Mouse (Mus musculus): ENCODE results near the gene Slit3.

Slit3 gene

GRCm38 (mm10) chr11:35273416-35273815, 152.4 kb downstream of the Slit3 start:
- DNase-seq (ENCODE audit: low spot score in 2 of 2): no peak

DNA sequence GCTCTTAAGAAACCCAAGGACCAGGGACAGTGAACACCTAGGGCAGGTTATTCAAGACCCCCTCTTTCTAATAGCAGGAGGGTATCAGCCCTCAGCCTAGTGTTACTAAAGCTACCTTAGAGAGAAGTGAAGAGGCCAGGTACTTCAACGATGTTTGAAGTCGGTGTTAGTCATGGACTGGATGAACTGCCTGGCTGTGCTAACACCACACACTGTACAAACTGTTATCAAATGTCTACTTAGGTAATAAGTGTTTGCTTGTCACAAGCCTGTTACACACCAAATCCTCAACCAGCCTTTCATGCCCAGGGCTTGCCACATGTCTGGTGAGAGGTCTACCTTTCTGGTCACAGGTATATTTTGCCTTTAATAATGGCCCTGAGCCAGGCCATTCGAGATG, 153.0 kb downstream of the Slit3 start:
- DNase-seq (ENCODE audit: low spot score in 2 of 2): no peak

GRCm38 (mm10) chr11:35275300-35275699, 154.3 kb downstream of the Slit3 start:
- DNase-seq (ENCODE audit: low spot score in 2 of 2): peak in 1 of 2 experiments; percentile 27

- no peak for DNase-seq (ENCODE audit: low spot score in 2 of 2)
Observed at GRCm38 (mm10) chr11:35276001-35276400, 155.0 kb downstream of the Slit3 start.

- no peak for DNase-seq (ENCODE audit: low spot score in 2 of 2)
Observed at GRCm38 (mm10) chr11:35278128-35278769, 157.2 kb downstream of the Slit3 start.

- no peak for DNase-seq (ENCODE audit: low spot score in 2 of 2)
Observed at GRCm38 (mm10) chr11:35280826-35281225, 159.8 kb downstream of the Slit3 start.

GRCm38 (mm10) chr11:35282001-35282632, 161.1 kb downstream of the Slit3 start:
- DNase-seq (ENCODE audit: low spot score in 2 of 2): no peak

DNA sequence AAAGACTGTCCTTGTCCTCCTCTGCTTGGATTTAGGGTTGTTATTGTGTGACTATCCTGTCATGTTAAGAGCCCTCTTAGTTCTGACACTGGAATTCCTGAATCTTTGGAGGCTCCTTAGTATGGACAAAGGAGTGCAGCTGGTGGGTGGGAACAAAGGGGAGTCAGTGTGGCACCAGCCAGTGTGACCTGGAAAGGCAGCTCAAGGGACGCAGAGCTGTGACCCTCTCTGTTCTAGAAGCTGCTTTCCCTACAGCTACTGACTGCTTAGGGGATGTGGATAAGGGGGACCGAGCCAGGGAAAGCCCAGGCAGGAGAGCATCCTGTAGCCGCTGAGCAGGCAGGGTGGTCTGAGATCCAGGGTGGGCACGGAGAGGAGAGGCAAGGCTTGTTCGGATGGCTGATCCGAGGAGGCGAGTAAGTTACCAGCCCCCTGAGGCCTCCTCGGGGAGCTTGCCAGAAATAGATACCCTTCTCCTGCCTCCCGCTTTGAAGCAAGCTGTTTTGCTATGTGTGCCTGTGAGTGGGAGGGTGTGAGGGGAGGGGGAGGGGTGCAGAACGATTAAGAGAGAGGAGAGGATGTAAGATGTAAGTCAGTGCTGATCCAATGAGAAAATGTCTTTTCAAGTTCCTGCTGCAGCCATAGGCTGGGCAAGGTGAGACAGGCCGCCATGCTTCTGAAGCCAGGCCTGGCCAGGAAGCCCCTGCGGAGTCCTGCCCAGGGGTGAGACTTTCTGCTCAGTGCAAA, 162.0 kb downstream of the Slit3 start:
- peak in 1 of 2 experiments; percentile 60 for DNase-seq (ENCODE audit: low spot score in 2 of 2)

- no peak for DNase-seq (ENCODE audit: low spot score in 2 of 2)
Observed at GRCm38 (mm10) chr11:35283767-35284166, 162.7 kb downstream of the Slit3 start.

DNA sequence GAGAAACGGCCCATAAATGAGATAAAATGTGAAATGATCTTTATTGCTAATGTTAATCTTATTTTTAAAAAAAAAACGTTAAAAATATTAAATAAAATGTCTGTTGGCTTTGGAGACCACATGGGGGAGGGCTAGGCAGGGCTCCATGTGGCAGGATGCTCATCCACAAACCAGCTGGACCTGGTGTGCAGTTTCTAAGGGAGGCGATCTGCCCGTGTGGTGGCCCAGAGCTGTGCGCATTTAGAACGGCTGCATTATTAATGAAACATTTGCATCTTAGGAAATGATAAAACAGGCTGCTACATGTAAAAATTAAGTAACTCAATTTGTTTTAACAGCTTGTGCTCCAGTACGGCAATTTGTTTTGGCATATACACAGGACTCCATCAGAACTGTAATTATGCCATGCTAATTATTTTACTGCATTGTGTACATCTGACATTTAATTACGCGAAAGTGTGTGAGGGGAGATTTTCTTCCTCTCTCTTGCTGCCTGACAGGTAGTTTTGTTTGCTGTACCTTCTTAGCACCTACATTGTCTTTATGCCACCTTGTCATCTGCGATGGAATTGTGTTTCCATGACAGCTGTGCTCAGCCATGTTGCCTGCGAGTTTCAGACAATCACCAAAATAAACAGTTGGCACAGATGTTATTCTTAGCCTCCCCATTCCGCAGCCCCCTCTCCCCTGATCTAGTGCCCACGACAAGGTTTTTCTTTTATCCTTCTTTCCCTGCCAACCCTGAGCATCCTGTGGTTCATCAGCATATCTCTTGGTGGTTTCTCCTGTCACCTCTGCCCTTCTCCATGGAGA, 165.8 kb downstream of the Slit3 start:
- no peak for DNase-seq (ENCODE audit: low spot score in 2 of 2)

GRCm38 (mm10) chr11:35288056-35288455, 167.0 kb downstream of the Slit3 start:
- no peak for DNase-seq (ENCODE audit: low spot score in 2 of 2)

- DNase-seq (ENCODE audit: low spot score in 2 of 2): no peak
Observed at GRCm38 (mm10) chr11:35288761-35289278, 167.8 kb downstream of the Slit3 start.

DNA sequence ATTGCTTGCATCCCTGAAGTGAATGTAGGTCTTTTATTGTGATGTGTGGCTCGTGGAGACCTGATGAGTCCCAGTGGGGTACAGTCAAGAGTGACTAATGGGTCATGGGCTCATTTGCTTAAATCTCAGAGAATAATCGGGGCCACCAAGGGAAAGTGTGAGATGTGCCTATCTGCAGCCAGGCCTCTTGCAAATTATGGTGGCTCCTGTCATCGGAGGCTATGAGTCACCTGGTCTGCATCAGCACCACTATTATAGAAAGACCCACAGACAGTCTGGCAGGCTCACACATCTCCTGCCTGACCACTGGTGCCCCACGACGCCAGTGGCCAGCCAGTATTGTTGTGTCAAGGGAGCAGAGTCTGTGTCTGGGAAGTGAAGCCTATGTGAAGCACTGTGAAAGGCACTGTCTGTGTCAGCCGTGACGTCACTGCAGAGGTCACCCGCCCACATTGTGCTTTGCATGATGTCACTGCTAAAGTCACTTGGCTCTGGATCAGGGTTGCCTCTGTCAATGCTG, 171.3 kb downstream of the Slit3 start:
- DNase-seq (ENCODE audit: low spot score in 2 of 2): no peak

DNA sequence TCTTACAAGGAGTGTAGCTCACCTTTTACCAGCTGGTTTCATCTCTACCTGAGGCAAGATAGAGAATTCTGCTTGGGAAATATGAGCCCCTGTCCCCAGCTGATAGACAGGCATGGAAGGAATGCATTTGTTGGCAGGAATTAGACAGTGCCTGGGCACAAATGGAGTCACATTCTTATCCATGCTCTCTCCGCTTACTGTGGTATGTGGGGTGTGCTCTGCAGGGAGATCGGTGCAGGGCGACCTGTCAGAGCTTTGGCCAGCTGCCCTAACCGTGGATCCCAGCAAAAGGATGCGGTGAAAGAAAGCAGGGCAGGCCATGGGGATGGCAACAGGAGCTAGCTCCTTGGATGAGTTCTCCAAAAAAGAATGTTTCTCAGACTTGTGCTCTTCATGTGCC, 172.2 kb downstream of the Slit3 start:
- DNase-seq (ENCODE audit: low spot score in 2 of 2): no peak

DNA sequence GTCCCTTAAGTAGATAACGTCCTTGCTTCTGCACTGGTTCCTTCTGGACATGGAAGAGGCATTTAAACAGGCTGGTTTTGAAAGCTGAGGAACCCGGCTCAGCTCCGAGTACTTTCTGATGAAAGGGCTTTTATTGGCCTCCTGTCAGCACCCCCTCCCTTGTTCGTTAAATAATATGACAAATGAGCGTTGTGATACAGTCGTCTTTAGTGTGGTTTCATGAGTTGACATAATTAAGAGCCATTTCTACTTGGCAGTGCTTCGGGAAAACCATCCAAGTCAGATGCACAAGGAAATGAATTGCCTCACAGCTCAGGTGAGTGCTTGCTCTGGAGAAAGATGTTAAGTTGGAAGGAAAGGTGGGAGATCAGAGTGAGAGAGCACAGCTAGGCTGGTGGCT, 173.6 kb downstream of the Slit3 start:
- DNase-seq (ENCODE audit: low spot score in 2 of 2): no peak

DNA sequence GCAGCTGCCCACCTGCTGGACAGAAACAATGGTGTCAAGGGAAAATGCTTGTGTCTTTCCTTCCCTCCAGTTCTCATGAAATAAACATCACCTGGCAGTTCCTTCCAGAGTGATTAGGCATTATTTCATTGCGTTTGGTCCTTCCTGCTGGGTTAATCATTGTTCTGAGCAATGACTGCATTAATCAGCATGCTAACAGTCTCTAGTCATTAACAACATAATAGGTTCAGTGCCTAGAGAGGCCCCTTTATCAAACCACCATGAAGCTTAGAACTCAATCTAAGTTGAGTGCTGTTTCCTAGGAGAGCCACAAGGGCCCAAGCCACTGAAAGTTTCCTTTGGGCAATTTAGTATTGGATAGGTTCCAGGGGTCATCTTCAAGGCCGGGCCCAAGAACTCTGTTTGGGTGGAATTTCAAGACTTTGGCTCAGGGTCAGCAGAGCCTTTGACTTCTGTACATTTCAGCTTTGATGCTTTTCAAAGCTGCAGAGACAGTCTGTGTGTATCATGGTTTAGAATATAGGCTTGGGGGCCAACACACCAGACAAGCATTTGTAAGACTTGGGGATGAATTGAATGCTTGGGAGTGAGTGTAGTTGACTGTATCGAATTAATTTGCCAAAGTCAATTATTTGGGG, 174.3 kb downstream of the Slit3 start:
- DNase-seq (ENCODE audit: low spot score in 2 of 2): no peak

- no peak for DNase-seq (ENCODE audit: low spot score in 2 of 2)
Observed at GRCm38 (mm10) chr11:35296803-35297202, 175.8 kb downstream of the Slit3 start.

DNA sequence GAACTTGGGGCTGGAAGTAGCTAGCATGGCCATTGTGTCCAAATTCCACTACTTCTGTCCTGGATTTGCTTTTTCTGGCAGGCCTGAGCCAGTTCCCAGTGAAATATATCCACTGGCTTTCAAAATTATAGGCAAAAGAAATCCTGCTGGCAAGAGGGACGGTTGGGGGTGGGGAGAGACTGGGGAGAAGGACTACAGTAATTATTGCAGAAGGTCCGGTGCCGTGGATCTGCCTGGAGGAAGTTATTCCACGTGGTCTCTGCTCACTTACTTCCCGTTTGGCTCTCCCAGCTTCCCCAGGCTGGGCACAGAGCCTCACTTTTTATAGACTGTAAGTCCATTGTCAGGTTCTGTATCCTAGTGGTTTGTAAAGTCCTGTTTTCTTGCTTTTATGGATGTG, 176.3 kb downstream of the Slit3 start:
- no peak for DNase-seq (ENCODE audit: low spot score in 2 of 2)

DNA sequence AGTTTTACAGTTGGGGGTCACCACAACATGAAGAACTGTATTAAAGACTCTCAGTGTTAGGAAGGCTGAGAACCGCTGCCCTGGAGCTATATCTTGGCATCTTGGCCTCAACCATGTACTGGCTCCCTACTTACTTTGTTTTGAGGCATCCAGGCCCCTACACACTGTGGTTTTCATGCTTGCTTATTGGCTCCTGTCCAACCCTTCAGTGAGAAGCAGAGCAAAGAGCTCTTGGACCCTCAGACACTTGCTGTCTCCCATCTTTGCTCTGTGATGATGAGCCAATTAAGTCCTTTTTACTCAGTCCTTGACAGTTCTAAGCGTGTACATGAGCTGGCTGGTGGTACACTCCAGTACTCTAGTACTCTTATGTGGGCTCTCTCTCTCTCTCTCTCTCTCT, 177.5 kb downstream of the Slit3 start:
- no peak for DNase-seq (ENCODE audit: low spot score in 2 of 2)

DNA sequence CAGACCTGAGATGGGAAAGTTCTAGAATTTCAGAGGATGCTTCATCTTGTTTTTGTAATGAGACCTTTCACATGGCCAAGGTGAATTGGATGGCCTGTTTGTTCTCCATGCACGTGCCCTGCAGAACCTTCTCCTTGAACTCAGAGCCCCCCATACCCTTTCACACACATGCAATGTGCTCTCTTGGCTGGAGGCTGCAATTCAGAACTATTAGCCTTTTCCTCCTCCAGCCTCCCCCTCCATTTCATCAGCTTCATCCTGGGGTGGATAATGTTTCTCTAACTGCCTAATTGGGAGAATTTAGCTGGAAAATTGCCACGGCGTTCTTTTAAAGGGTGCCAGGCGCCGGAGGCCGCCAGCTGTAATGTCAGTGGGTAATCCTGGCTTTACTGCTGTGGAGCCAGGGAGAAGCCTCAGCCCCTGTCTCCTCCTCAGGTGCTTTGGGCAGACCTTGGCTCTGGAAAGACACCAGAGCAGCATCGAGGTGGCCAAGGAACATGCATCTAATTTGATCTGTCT, 178.9 kb downstream of the Slit3 start:
- no peak for DNase-seq (ENCODE audit: low spot score in 2 of 2)

GRCm38 (mm10) chr11:35302272-35302671, 181.2 kb downstream of the Slit3 start:
- DNase-seq (ENCODE audit: low spot score in 2 of 2): no peak

Measured in right cerebral cortex, postnatal 36 days (tissue).